Mouse (Mus musculus) liver, embryonic 14.5 days (tissue): ENCODE data around the gene Phf23.

Source experiments
- CTCF ChIP-seq: IDR thresholded peaks from 2 replicates; pipeline ENCODE4 v1.5.1; 2016; ENCODE audit warnings: antibody characterized with exemption, low read depth, control low read depth
- EP300 ChIP-seq: IDR thresholded peaks from 2 replicates; pipeline ENCODE4 v1.6.1; 2016; ENCODE audit warnings: antibody characterized with exemption, low read depth

DNA sequence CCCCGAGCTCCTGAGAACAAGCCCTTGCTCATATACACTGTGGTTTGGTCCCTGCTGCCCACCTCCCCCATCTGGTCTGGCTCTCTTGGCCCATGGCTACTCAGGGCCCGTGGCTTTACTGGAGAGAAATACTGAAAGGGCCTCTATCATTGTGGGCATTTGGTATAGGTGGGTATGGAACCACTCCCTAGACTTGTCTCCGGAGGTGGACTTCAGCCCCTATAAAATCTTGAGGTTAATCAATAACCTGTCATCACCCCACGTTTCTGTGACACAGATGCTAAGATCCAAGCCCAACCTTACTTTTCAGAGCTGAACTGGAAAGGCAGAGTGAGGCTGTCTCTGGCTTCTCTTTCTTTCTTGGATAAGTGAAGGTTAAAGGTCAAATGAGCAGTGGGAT lies 26.8 kb upstream of the Phf23 start:
- no peak for TF ChIP-seq CTCF
- TF ChIP-seq EP300, result no peak
